Mouse (Mus musculus) gastrocnemius, adult 8-10 months (tissue): ENCODE results near the gene Zfyve27. TPM values are rescaled to one million over a fixed set of nuclear protein-coding genes. Genes with fewer than 3 reads are reported as not detected.

Experiments used
- DNase-seq, 2 experiments: peaks; one replicate each; pipeline ENCODE4 v3.0.0; 2022; ENCODE audit warnings: low spot score in 2 of 2
- total RNA-seq, 4 experiments: library from RNA; stranded (reverse); gene quantifications; 2 replicates each; pipeline ENCODE4 v1.2.4; 2022

Gene Zfyve27
- total RNA-seq, 4 experiments from 2014 or later = 10.4 to 13.2 (median 11.8) TPM

GRCm38 (mm10) chr19:42177461-42177860, 13.7 kb downstream of the Zfyve27 start:
- DNase-seq = no peak

GRCm38 (mm10) chr19:42179356-42179755, 15.6 kb downstream of the Zfyve27 start:
- DNase-seq = no peak

GRCm38 (mm10) chr19:42182673-42183072, 18.9 kb downstream of the Zfyve27 start:
- DNase-seq = no peak

- DNase-seq = no peak
These were observed 26.0 kb downstream of the Zfyve27 start for GRCm38 (mm10) chr19:42189735-42190134.

GRCm38 (mm10) chr19:42190494-42190893, 26.7 kb downstream of the Zfyve27 start:
- DNase-seq = peak; percentile 37 to 44

GRCm38 (mm10) chr19:42193311-42193710, 29.6 kb downstream of the Zfyve27 start:
- DNase-seq = no peak

GRCm38 (mm10) chr19:42196378-42196777, 32.6 kb downstream of the Zfyve27 start:
- no peak for DNase-seq

- DNase-seq = no peak
These were observed 33.3 kb downstream of the Zfyve27 start for GRCm38 (mm10) chr19:42197066-42197465.

GRCm38 (mm10) chr19:42198026-42198425, 34.3 kb downstream of the Zfyve27 start:
- no peak for DNase-seq

GRCm38 (mm10) chr19:42201696-42202381, 38.1 kb downstream of the Zfyve27 start, which contains the start of gene Sfrp5:
Gene Sfrp5, minus strand, starts transcription at chr19:42202252.
- no peak for DNase-seq

GRCm38 (mm10) chr19:42202467-42202866, 38.7 kb downstream of the Zfyve27 start:
- DNase-seq = no peak

- DNase-seq = no peak
These were observed 40.6 kb downstream of the Zfyve27 start for GRCm38 (mm10) chr19:42204306-42204705.

GRCm38 (mm10) chr19:42205201-42205600, 41.5 kb downstream of the Zfyve27 start:
- no peak for DNase-seq

GRCm38 (mm10) chr19:42209485-42209884, 45.7 kb downstream of the Zfyve27 start:
- no peak for DNase-seq

GRCm38 (mm10) chr19:42209976-42210375, 46.2 kb downstream of the Zfyve27 start:
- no peak for DNase-seq

- no peak for DNase-seq
These were observed 48.2 kb downstream of the Zfyve27 start for GRCm38 (mm10) chr19:42211936-42212335.

- DNase-seq = no peak
These were observed 50.9 kb downstream of the Zfyve27 start for GRCm38 (mm10) chr19:42214601-42215000.

GRCm38 (mm10) chr19:42216699-42217373, 53.1 kb downstream of the Zfyve27 start:
- no peak for DNase-seq

GRCm38 (mm10) chr19:42217374-42217763, 53.6 kb downstream of the Zfyve27 start:
- DNase-seq = no peak

- DNase-seq = no peak
These were observed 62.7 kb downstream of the Zfyve27 start for GRCm38 (mm10) chr19:42226451-42226850.

- DNase-seq = no peak
These were observed 65.9 kb downstream of the Zfyve27 start for GRCm38 (mm10) chr19:42229499-42230287.

- no peak for DNase-seq
These were observed 66.5 kb downstream of the Zfyve27 start for GRCm38 (mm10) chr19:42230288-42230568.
